Mouse (Mus musculus) testis, adult 2 months (tissue): ENCODE data around the gene Slc12a8.

Source experiments
- CTCF ChIP-seq: fragments of 200-500 bp; IDR thresholded peaks from 2 replicates; pipeline ENCODE4 v1.5.1; 2012; ENCODE audit warnings: low read depth, mild to moderate bottlenecking, inconsistent platforms, low read length, moderate library complexity; ENCODE audit not compliant: control insufficient read depth, insufficient read depth, insufficient replicate concordance
- POLR2A ChIP-seq: fragments of 200-500 bp; IDR thresholded peaks from 2 replicates; pipeline ENCODE4 v1.6.1; 2012; ENCODE audit warnings: low read depth, mild to moderate bottlenecking, inconsistent platforms, low read length, moderate library complexity; ENCODE audit not compliant: control insufficient read depth

DNA sequence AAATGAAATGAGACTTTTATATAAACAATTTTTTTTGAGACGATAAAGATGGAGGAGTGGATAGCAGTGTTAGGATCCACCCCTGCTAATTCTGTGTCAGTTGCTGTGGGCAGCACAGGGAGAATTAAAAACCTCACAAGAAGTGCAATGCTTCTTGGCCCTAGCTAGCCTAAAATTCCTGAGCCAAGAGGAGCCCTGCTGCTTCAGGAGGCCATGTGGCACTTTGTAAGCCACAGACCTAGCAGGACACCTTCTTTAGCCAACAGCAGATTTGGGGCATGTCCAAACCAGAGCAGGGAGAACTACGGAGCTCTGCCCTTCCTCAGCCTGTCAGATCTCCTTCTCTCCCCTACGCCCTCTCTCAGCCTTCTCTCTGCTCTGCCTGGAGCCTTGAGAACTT is 153.2 kb downstream of the Slc12a8 start:
- no peak for TF ChIP-seq CTCF
- TF ChIP-seq POLR2A = no peak
